Mouse (Mus musculus): ENCODE data around the gene Cdadc1.

DNA sequence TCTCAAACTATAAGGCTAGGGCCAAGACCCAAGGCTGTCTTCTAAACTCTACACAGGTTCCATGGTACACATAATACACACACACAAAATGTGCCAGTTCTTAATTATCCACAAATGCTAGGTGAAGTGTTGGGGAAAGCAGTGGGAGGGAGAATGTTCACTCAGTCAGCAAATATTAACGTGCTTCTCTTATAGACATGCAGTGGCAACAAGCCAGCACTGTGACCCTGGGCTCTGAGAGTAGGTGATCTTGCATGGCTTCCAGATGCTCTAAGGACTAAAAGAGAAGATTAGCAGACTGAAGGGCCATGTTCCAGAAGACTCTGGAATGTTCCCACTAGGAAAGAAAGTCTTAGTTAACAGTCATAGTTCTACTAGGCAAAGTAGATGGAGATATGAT is 67.0 kb downstream of the Cdadc1 start:
- TF ChIP-seq CTCF (conservative IDR thresholded peaks at IDR 0.05; ENCODE audit: low read length) (no peak), NANOG (IDR thresholded peaks at IDR 0.05; ENCODE audit: borderline replicate concordance, low read length) (no peak)
